ENCODE assay signal across 23 mouse cellular contexts in genomic region chr7:121456716-121457115, GRCm38 (mm10).
A peak's percentile ranks its signal among the peaks of the same experiment; 100 is the strongest.
DNase-seq lines count a peak whose midpoint lies in the region; ATAC-seq and TF ChIP-seq lines count a peak whose summit lies in the region.
"Had no signal": no experiment of that assay in that cellular context is flagged by ENCODE, and none has a peak within 500 bp of the region (broad histone marks: within the 10 kb centered on the region; RNA-seq: fewer than 3 reads in every experiment).

No protein-coding gene starts in this region.

- TF ChIP-seq CTCF in midbrain, postnatal 0 days (IDR thresholded peaks at IDR 0.05), result peak; percentile 23

- no peak for ATAC-seq in midbrain, postnatal 0 days (ENCODE audit: low FRiP score)
- ATAC-seq: forebrain, embryonic 14.5 days; forebrain, embryonic 16.5 days had no signal

- H3K27me3 ChIP-seq in midbrain, postnatal 0 days (ENCODE audit: insufficient read depth, low read length), result no peaks in the 10 kb centered on the region
- H3K27me3 ChIP-seq in midbrain, embryonic 10.5 days (ENCODE audit: low read depth, poor library complexity, severe bottlenecking), result no peaks in the 10 kb centered on the region
- H3K27me3 ChIP-seq: embryonic facial prominence, embryonic 13.5 days; embryonic facial prominence, embryonic 15.5 days; forebrain, embryonic 12.5 days had no signal

- H3K36me3 ChIP-seq in midbrain, postnatal 0 days (ENCODE audit: insufficient read depth, low read length), result no peaks in the 10 kb centered on the region
- no peaks in the 10 kb centered on the region for H3K36me3 ChIP-seq in midbrain, embryonic 10.5 days
- H3K36me3 ChIP-seq in ES-E14 (ENCODE audit: control insufficient read depth, insufficient read depth, low read length, poor library complexity, severe bottlenecking), result no peaks in the 10 kb centered on the region
- H3K36me3 ChIP-seq: embryonic facial prominence, embryonic 13.5 days; embryonic facial prominence, embryonic 15.5 days; forebrain, embryonic 10.5 days; forebrain, embryonic 12.5 days had no signal

- H3K9ac ChIP-seq in midbrain, postnatal 0 days (replicated peaks; ENCODE audit: low read length, poor library complexity, severe bottlenecking), result no peak overlapping the region
- no peak overlapping the region for H3K9ac ChIP-seq in ES-E14 (ENCODE audit: insufficient read depth, low read depth, low read length, poor library complexity, severe bottlenecking)
- H3K9ac ChIP-seq: embryonic facial prominence, embryonic 13.5 days; embryonic facial prominence, embryonic 15.5 days; forebrain, embryonic 12.5 days had no signal

- intact Hi-C loops in heart, postnatal 14 days (cut with DNase I), result no loop called here

- no peak overlapping the region for H3K4me2 ChIP-seq in midbrain, postnatal 0 days (ENCODE audit: low read depth, low read length, poor library complexity, severe bottlenecking)
- H3K4me2 ChIP-seq: embryonic facial prominence, embryonic 13.5 days; embryonic facial prominence, embryonic 15.5 days; forebrain, embryonic 12.5 days had no signal

- in situ Hi-C loops in ES-E14 (cut with MboI; ENCODE audit: low sequenced_read_pairs in 2 of 2, unreplicated experiment in 2 of 2), result no loop called here

- H3K4me1 ChIP-seq in midbrain, postnatal 0 days (ENCODE audit: insufficient read depth, low read length), result no peaks in the 10 kb centered on the region
- H3K4me1 ChIP-seq in midbrain, embryonic 10.5 days, result no peaks in the 10 kb centered on the region
- H3K4me1 ChIP-seq in ES-E14 (ENCODE audit: control insufficient read depth in 2 of 2, insufficient read depth in 2 of 2, low read length in 2 of 2, poor library complexity in 1 of 2), result no peaks in the 10 kb centered on the region
- H3K4me1 ChIP-seq: embryonic facial prominence, embryonic 15.5 days had no signal

- H3K27ac ChIP-seq in midbrain, postnatal 0 days (ENCODE audit: low read depth, low read length), result no peak overlapping the region
- no peak overlapping the region for H3K27ac ChIP-seq in midbrain, embryonic 10.5 days (replicated peaks)
- no peak overlapping the region for H3K27ac ChIP-seq in ES-E14 (ENCODE audit: insufficient read depth, low read depth, low read length, poor library complexity, severe bottlenecking)
- H3K27ac ChIP-seq: embryonic facial prominence, embryonic 13.5 days; embryonic facial prominence, embryonic 15.5 days; forebrain, embryonic 10.5 days; forebrain, embryonic 12.5 days had no signal

- no peak overlapping the region for H3K4me3 ChIP-seq in midbrain, postnatal 0 days (ENCODE audit: low read depth, low read length)
- H3K4me3 ChIP-seq in midbrain, embryonic 10.5 days, result no peak overlapping the region
- no peak overlapping the region for H3K4me3 ChIP-seq in ES-E14 (ENCODE audit: insufficient read depth in 1 of 2, low read depth in 1 of 2, low read length in 2 of 2, poor library complexity in 1 of 2, severe bottlenecking in 1 of 2)
- H3K4me3 ChIP-seq: embryonic facial prominence, embryonic 13.5 days; embryonic facial prominence, embryonic 15.5 days; erythroblast, embryonic 14.5 days; forebrain, embryonic 10.5 days; forebrain, embryonic 12.5 days had no signal

- WGBS in midbrain, postnatal 0 days, result 88% methylated on average over 1 of the region's 1 CpGs
- 84% methylated on average over 1 of the region's 1 CpGs for WGBS in midbrain, embryonic 10.5 days

- peak; percentile 70 for DNase-seq in heart, adult 11 months
- DNase-seq in heart, postnatal 14 days, result no peak
- no peak for DNase-seq in midbrain, postnatal 0 days (ENCODE audit: low spot score)
- no peak for DNase-seq in midbrain, embryonic 10.5 days (ENCODE audit: low spot score)
- no peak for DNase-seq in ES-E14 (ENCODE audit: low read depth, low spot score)
- no peak for DNase-seq in lung, postnatal 10 days
- DNase-seq in spleen, postnatal 10 days (ENCODE audit: low spot score in 2 of 2), result no peak
- DNase-seq: adrenal gland, adult 2 months; adrenal gland, postnatal 10 days; adrenal gland, postnatal 25 days; cerebellum, adult 11 months; cerebellum, adult 18-20 months; cerebellum, adult 8-10 months; cerebellum, adult 9-11 months; cerebellum, postnatal 36 days; embryo, embryonic 11 days had no signal

- no peaks in the 10 kb centered on the region for H3K9me3 ChIP-seq in midbrain, postnatal 0 days (ENCODE audit: low read length)
- no peaks in the 10 kb centered on the region for H3K9me3 ChIP-seq in midbrain, embryonic 10.5 days (replicated peaks)
- no peaks in the 10 kb centered on the region for H3K9me3 ChIP-seq in ES-E14 (ENCODE audit: control insufficient read depth, insufficient read depth, low read depth, low read length)
- H3K9me3 ChIP-seq: embryonic facial prominence, embryonic 13.5 days; embryonic facial prominence, embryonic 15.5 days; forebrain, embryonic 10.5 days; forebrain, embryonic 12.5 days had no signal

TF ChIP-seq in ES-E14, 5 proteins besides CTCF, POLR2A, EP300 and RAD21:
- TF ChIP-seq ZC3H11A (IDR thresholded peaks at IDR 0.05; ENCODE audit: borderline replicate concordance, low read depth, low read length) (0 out of 2 replicates have a peak, but pooled peaks have one; percentile 8), MAFK (IDR thresholded peaks at IDR 0.05; ENCODE audit: insufficient read depth, low read depth, low read length) (no peak)
